Mouse (Mus musculus) G1E (cell line): ENCODE results near the gene Eya3.

Experiments
- CTCF ChIP-seq: IDR thresholded peaks from 2 replicates; pipeline ENCODE4 v1.5.1; 2012; ENCODE audit warnings: low read depth, low read length, inconsistent platforms, mixed read lengths
- GATA2 ChIP-seq: IDR thresholded peaks from 2 replicates; pipeline ENCODE4 v1.6.1; 2012; ENCODE audit warnings: low read depth, low read length, inconsistent platforms, borderline replicate concordance
- TAL1 ChIP-seq: conservative IDR thresholded peaks from 2 replicates; pipeline ENCODE4 v1.6.1; 2012; ENCODE audit warnings: low read depth, low read length, inconsistent platforms, mixed read lengths

- TF ChIP-seq CTCF (no peak), GATA2 (no peak), TAL1 (no peak)
These were observed 45.8 kb upstream of the Eya3 start for GRCm38 (mm10) chr4:132592958-132593357.
